Mouse (Mus musculus) spleen, adult 2 months (tissue): Measurements from ENCODE around the gene Smchd1.

ENCODE experiments used
- CTCF ChIP-seq: fragments of 200-500 bp; IDR thresholded peaks from 2 replicates; pipeline ENCODE4 v1.5.1; 2011; ENCODE audit warnings: mild to moderate bottlenecking, inconsistent platforms; ENCODE audit not compliant: insufficient read depth, insufficient read length, insufficient replicate concordance; ENCODE audit errors: extremely low read depth
- POLR2A ChIP-seq: fragments of 200-500 bp; IDR thresholded peaks from 2 replicates; pipeline ENCODE4 v1.6.1; 2011; ENCODE audit warnings: low read depth, low read length, inconsistent platforms

DNA sequence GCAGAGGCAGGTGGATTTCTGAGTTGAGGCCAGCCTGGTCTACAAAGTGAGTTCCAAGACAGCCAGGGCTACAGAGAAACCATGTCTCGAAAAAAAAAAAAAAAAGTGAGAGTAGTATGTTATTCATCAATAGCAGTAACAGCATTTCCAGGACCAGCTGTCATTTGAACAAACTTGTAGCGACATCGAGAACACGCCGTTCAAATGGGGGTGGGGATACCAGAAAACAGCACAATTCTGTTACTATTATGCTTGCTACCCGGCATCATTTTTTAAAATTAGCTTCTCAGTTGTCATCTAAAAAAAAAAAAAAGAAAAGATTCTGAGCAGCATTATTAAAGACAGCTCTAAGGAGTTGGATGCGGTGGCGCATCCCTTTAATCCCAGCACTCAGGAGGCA, 2.3 kb upstream of the Smchd1 start:
- TF ChIP-seq CTCF (no peak), POLR2A (no peak)
